Mouse (Mus musculus): ENCODE results near the gene Prrxl1. TPM values are rescaled to one million over a fixed set of nuclear protein-coding genes. Genes with fewer than 3 reads are reported as not detected.

Prrxl1 gene
- polyA plus RNA-seq, 1 experiment, result not detected

DNA sequence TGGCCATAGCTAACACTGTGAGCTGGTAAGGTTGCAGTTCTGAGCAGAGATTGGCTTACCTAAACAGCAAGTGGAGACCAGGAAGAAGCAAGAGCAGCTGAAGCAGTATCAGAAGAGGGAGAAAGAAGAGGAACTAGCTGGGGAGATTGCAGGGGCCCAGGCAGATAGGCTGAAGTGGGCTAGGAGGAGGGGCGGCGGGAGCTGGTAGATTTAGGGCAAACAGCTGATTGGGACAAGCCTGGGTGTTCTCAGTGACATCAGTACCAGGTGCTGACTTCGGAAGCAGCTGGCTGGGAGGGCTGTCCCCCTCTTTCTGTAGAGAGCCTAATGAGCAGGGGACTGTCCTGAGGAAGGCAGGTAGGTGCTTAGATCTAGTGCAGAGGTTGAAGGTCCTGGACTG lies 37.8 kb upstream of the Prrxl1 start:
- H3K27me3 ChIP-seq (ENCODE audit: control insufficient read depth, insufficient read depth, insufficient read length), result no peaks in the 10 kb centered on the region
- TF ChIP-seq MYOG (IDR thresholded peaks at IDR 0.05; ENCODE audit: control insufficient read depth in 1 of 3, insufficient read depth in 1 of 3, insufficient read length in 2 of 3, low read depth in 2 of 3) (no peak), MAX (IDR thresholded peaks at IDR 0.05; ENCODE audit: low read depth) (no peak), MYOD1 (IDR thresholded peaks at IDR 0.05; ENCODE audit: control insufficient read depth in 1 of 3, insufficient read length in 2 of 3, low read depth in 2 of 3) (no peak), USF1 (IDR thresholded peaks at IDR 0.05; ENCODE audit: low read depth) (no peak), TCF3 (IDR thresholded peaks at IDR 0.05; ENCODE audit: insufficient read length, low read depth) (no peak), SRF (IDR thresholded peaks at IDR 0.05; ENCODE audit: control insufficient read depth, insufficient read length, low read depth) (no peak)
- H3ac ChIP-seq (ENCODE audit: control insufficient read depth, insufficient read length), result no peak overlapping the region
- no peak overlapping the region for H3K4me2 ChIP-seq (ENCODE audit: low read depth)
- peaks cover 64% of the 10 kb centered on the region for H3K36me3 ChIP-seq (ENCODE audit: control insufficient read depth, insufficient read depth)
- H3K4me3 ChIP-seq, result no peak overlapping the region
- H3K79me2 ChIP-seq (ENCODE audit: control insufficient read depth, insufficient read depth), result no peaks in the 10 kb centered on the region

DNA sequence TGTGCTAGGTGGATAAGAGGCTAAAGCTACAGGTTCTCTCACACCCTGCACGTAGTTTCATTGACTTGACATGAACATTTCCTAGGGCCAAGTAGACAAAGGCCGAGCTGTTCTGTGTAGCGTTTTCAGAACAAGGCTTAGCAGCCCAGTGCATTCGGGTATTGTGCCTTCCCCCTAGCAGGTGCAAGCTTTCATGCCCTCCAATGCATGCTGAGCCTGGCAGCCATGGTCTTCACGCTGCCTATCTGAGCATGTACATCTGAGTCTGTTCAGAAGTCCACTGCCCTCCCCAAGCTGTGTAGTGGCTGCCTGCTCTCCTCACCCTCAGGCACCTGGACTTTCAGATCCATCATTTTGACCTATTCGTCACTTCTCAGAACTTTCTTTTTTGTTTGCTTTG lies 35.5 kb upstream of the Prrxl1 start:
- Histone ChIP-seq H3ac (ENCODE audit: control insufficient read depth, insufficient read length) (no peak overlapping the region), H3K4me3 (no peak overlapping the region)
- TF ChIP-seq CEBPB (IDR thresholded peaks at IDR 0.05; ENCODE audit: insufficient read depth, poor library complexity, severe bottlenecking), result no peak
- TF ChIP-seq MYOG (IDR thresholded peaks at IDR 0.05; ENCODE audit: control insufficient read depth in 1 of 3, insufficient read depth in 1 of 3, insufficient read length in 2 of 3, low read depth in 2 of 3), result no peak
- TF ChIP-seq REST (IDR thresholded peaks at IDR 0.05; ENCODE audit: insufficient read depth, insufficient read length), result no peak
- TF ChIP-seq POLR2AphosphoS2 (IDR thresholded peaks at IDR 0.05; ENCODE audit: insufficient read length, low read depth), result no peak
- no peak for TF ChIP-seq POLR2A (IDR thresholded peaks at IDR 0.05; ENCODE audit: insufficient read length, low read depth)
- no peak for TF ChIP-seq USF1 (IDR thresholded peaks at IDR 0.05; ENCODE audit: low read depth)
- no peak for TF ChIP-seq E2F4 (IDR thresholded peaks at IDR 0.05; ENCODE audit: insufficient read depth)
- TF ChIP-seq SRF (IDR thresholded peaks at IDR 0.05; ENCODE audit: control insufficient read depth, insufficient read length, low read depth), result no peak
- no peak for TF ChIP-seq MYOD1 (IDR thresholded peaks at IDR 0.05; ENCODE audit: control insufficient read depth in 1 of 3, insufficient read length in 2 of 3, low read depth in 2 of 3)
- TF ChIP-seq MAX (IDR thresholded peaks at IDR 0.05; ENCODE audit: low read depth), result no peak
- no peak for TF ChIP-seq TCF12 (IDR thresholded peaks at IDR 0.05; ENCODE audit: insufficient read depth, poor library complexity, severe bottlenecking)
- no peak for TF ChIP-seq TCF3 (IDR thresholded peaks at IDR 0.05; ENCODE audit: insufficient read length, low read depth)

DNA sequence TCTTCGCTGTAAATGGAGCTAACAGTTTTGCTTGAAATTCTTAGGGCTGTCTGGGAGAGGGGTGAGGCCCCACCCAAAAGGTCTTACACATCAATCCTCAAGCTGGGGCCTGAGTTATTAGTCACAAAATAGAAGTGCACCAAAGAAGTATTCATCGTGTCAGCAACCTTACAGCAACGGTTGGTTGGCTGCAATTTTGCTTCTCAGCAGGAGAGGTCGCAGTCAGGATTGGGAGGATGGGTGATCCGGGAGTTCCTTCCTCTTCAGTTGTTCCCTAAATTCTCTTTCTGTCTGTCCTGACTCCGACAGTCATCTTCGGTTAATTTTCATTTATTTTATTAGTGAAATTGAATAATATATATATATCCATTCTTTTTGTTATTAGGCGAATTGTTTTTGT lies 26.7 kb upstream of the Prrxl1 start:
- Histone ChIP-seq H3K27me3 (ENCODE audit: control insufficient read depth, insufficient read depth, insufficient read length) (no peaks in the 10 kb centered on the region), H3K4me3 (no peak overlapping the region), H3ac (ENCODE audit: control insufficient read depth, insufficient read length) (no peak overlapping the region), H3K79me2 (ENCODE audit: control insufficient read depth, insufficient read depth) (no peaks in the 10 kb centered on the region), H3K36me3 (ENCODE audit: control insufficient read depth, insufficient read depth) (peaks cover 22% of the 10 kb centered on the region), H3K4me2 (ENCODE audit: low read depth) (no peak overlapping the region)
- no peak for TF ChIP-seq SRF (IDR thresholded peaks at IDR 0.05; ENCODE audit: control insufficient read depth, insufficient read length, low read depth)
- TF ChIP-seq POLR2A (IDR thresholded peaks at IDR 0.05; ENCODE audit: insufficient read length, low read depth), result no peak
- TF ChIP-seq MAX (IDR thresholded peaks at IDR 0.05; ENCODE audit: low read depth), result no peak
- no peak for TF ChIP-seq MYOD1 (IDR thresholded peaks at IDR 0.05; ENCODE audit: control insufficient read depth in 1 of 3, insufficient read length in 2 of 3, low read depth in 2 of 3)
- TF ChIP-seq E2F4 (IDR thresholded peaks at IDR 0.05; ENCODE audit: insufficient read depth), result no peak
- TF ChIP-seq REST (IDR thresholded peaks at IDR 0.05; ENCODE audit: insufficient read depth, insufficient read length), result no peak

More for the DNA sequence above, 35.5 kb upstream of the Prrxl1 start:
- Histone ChIP-seq H3K27me3 (ENCODE audit: control insufficient read depth, insufficient read depth, insufficient read length) (no peaks in the 10 kb centered on the region), H3K79me2 (ENCODE audit: control insufficient read depth, insufficient read depth) (no peaks in the 10 kb centered on the region), H3K4me2 (ENCODE audit: low read depth) (no peak overlapping the region), H3K36me3 (ENCODE audit: control insufficient read depth, insufficient read depth) (peaks cover 62% of the 10 kb centered on the region)

DNA sequence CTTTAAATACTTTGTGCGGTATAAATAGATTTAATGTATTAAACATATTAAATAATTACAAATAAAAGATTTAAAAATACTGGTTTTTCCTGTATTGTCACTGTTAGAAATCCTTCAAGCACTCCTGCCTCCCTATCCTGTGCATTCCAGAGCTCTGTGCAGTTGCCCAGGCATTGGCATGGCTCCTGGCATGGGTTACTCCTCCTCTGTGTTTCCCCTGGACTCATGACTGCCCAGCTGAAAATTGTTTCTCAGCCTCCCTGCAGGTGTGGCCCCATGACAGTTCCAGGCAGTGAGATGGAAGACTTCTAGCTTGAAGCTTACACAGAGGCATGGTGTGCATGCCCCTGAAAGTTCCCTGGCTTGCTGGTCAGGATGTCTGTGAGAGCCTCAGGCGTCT lies 20.8 kb upstream of the Prrxl1 start:
- Histone ChIP-seq H3ac (ENCODE audit: control insufficient read depth, insufficient read length) (no peak overlapping the region), H3K79me2 (ENCODE audit: control insufficient read depth, insufficient read depth) (no peaks in the 10 kb centered on the region), H3K4me2 (ENCODE audit: low read depth) (no peak overlapping the region), H3K36me3 (ENCODE audit: control insufficient read depth, insufficient read depth) (peaks cover 17% of the 10 kb centered on the region), H3K4me3 (no peak overlapping the region), H3K27me3 (ENCODE audit: control insufficient read depth, insufficient read depth, insufficient read length) (peaks cover 1% of the 10 kb centered on the region)
- TF ChIP-seq USF1 (IDR thresholded peaks at IDR 0.05; ENCODE audit: low read depth), result no peak
- TF ChIP-seq MAX (IDR thresholded peaks at IDR 0.05; ENCODE audit: low read depth), result no peak
- TF ChIP-seq TCF3 (IDR thresholded peaks at IDR 0.05; ENCODE audit: insufficient read length, low read depth), result no peak
- no peak for TF ChIP-seq SRF (IDR thresholded peaks at IDR 0.05; ENCODE audit: control insufficient read depth, insufficient read length, low read depth)
- TF ChIP-seq REST (IDR thresholded peaks at IDR 0.05; ENCODE audit: insufficient read depth, insufficient read length), result no peak
- no peak for TF ChIP-seq TCF12 (IDR thresholded peaks at IDR 0.05; ENCODE audit: insufficient read depth, poor library complexity, severe bottlenecking)
- TF ChIP-seq POLR2A (IDR thresholded peaks at IDR 0.05; ENCODE audit: insufficient read length, low read depth), result no peak
- no peak for TF ChIP-seq MYOD1 (IDR thresholded peaks at IDR 0.05; ENCODE audit: control insufficient read depth in 1 of 3, insufficient read length in 2 of 3, low read depth in 2 of 3)
- no peak for TF ChIP-seq MYOG (IDR thresholded peaks at IDR 0.05; ENCODE audit: control insufficient read depth in 1 of 3, insufficient read depth in 1 of 3, insufficient read length in 2 of 3, low read depth in 2 of 3)
- TF ChIP-seq CEBPB (IDR thresholded peaks at IDR 0.05; ENCODE audit: insufficient read depth, poor library complexity, severe bottlenecking), result no peak
- TF ChIP-seq POLR2AphosphoS2 (IDR thresholded peaks at IDR 0.05; ENCODE audit: insufficient read length, low read depth), result no peak
- no peak for TF ChIP-seq E2F4 (IDR thresholded peaks at IDR 0.05; ENCODE audit: insufficient read depth)

DNA sequence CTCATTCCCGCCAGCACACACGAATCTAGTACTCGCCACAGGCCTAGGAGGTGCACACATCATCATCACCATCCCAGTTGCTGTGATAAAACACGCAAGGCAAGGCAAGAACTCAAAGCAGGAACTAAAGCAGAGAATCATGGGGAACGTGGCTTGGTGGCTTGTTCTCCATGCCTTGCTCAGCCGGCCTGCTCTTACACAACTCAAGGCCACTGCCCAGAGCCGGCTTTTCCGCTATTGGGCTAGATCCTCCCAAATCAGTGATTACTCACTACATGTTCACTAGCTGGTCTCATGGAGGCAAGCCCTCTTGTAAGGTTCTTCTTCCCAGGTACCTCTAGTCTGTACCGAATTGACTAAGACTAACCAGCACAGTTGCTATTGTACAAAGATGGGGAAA lies 15.5 kb upstream of the Prrxl1 start:
- no peak overlapping the region for H3K4me3 ChIP-seq

More for the DNA sequence above, 15.5 kb upstream of the Prrxl1 start:
- no peak overlapping the region for H3ac ChIP-seq (ENCODE audit: control insufficient read depth, insufficient read length)
- TF ChIP-seq E2F4 (IDR thresholded peaks at IDR 0.05; ENCODE audit: insufficient read depth) (no peak), MYOD1 (IDR thresholded peaks at IDR 0.05; ENCODE audit: control insufficient read depth in 1 of 3, insufficient read length in 2 of 3, low read depth in 2 of 3) (no peak), SRF (IDR thresholded peaks at IDR 0.05; ENCODE audit: control insufficient read depth, insufficient read length, low read depth) (no peak), MYOG (IDR thresholded peaks at IDR 0.05; ENCODE audit: control insufficient read depth in 1 of 3, insufficient read depth in 1 of 3, insufficient read length in 2 of 3, low read depth in 2 of 3) (no peak), POLR2AphosphoS2 (IDR thresholded peaks at IDR 0.05; ENCODE audit: insufficient read length, low read depth) (no peak), USF1 (IDR thresholded peaks at IDR 0.05; ENCODE audit: low read depth) (no peak), MAX (IDR thresholded peaks at IDR 0.05; ENCODE audit: low read depth) (no peak), TCF12 (IDR thresholded peaks at IDR 0.05; ENCODE audit: insufficient read depth, poor library complexity, severe bottlenecking) (no peak), CEBPB (IDR thresholded peaks at IDR 0.05; ENCODE audit: insufficient read depth, poor library complexity, severe bottlenecking) (no peak), REST (IDR thresholded peaks at IDR 0.05; ENCODE audit: insufficient read depth, insufficient read length) (no peak), TCF3 (IDR thresholded peaks at IDR 0.05; ENCODE audit: insufficient read length, low read depth) (no peak), POLR2A (IDR thresholded peaks at IDR 0.05; ENCODE audit: insufficient read length, low read depth) (no peak)
- H3K36me3 ChIP-seq (ENCODE audit: control insufficient read depth, insufficient read depth), result no peaks in the 10 kb centered on the region
- H3K27me3 ChIP-seq (ENCODE audit: control insufficient read depth, insufficient read depth, insufficient read length), result peaks cover 19% of the 10 kb centered on the region
- no peaks in the 10 kb centered on the region for H3K79me2 ChIP-seq (ENCODE audit: control insufficient read depth, insufficient read depth)
- no peak overlapping the region for H3K4me2 ChIP-seq (ENCODE audit: low read depth)
